Mouse (Mus musculus) cortical plate, adult 2 months (tissue): Measurements from ENCODE around the gene Spaca6.

Experiments used
- CTCF ChIP-seq: fragments of 200-500 bp; IDR thresholded peaks from 2 replicates; pipeline ENCODE4 v1.5.1; 2011; ENCODE audit warnings: mild to moderate bottlenecking, control low read depth, low read length; ENCODE audit not compliant: insufficient read depth; ENCODE audit errors: extremely low read depth
- POLR2A ChIP-seq: fragments of 200-500 bp; IDR thresholded peaks from 2 replicates; pipeline ENCODE4 v1.6.1; 2011; ENCODE audit warnings: mild to moderate bottlenecking, low read length, control low read depth; ENCODE audit not compliant: insufficient read depth; ENCODE audit errors: extremely low read depth

GRCm38 (mm10) chr17:17860110-17860509, 33.2 kb downstream of the Spaca6 start:
- no peak for TF ChIP-seq CTCF
- no peak for TF ChIP-seq POLR2A
